Mouse (Mus musculus) forebrain, embryonic 10.5 days (tissue): ENCODE measurements around the gene Zfp831. TPM values are rescaled to one million over a fixed set of nuclear protein-coding genes. Genes with fewer than 3 reads are reported as not detected.
A peak's percentile ranks its signal among the peaks of the same experiment; 100 is the strongest.

Experiments
- DNase-seq: peaks from one replicate; pipeline ENCODE4 v3.0.0-alpha.2; 2017; ENCODE audit warnings: low spot score; ENCODE audit errors: extremely low spot score
- H3K27ac ChIP-seq: fragments of 300-500 bp; sonication (generic); 2 replicates; pipeline ENCODE4 v1.5.1; 2016; ENCODE audit warnings: mild to moderate bottlenecking
- H3K27me3 ChIP-seq: fragments of 300-500 bp; sonication (generic); 2 replicates; pipeline ENCODE4 v1.6.1; 2016; ENCODE audit warnings: mild to moderate bottlenecking; ENCODE audit not compliant: poor library complexity, severe bottlenecking
- H3K36me3 ChIP-seq: fragments of 300-500 bp; sonication (generic); replicated peaks from 2 replicates; pipeline ENCODE4 v1.6.1; 2016; ENCODE audit warnings: mild to moderate bottlenecking, moderate library complexity
- H3K4me1 ChIP-seq: fragments of 300-500 bp; sonication (generic); 2 replicates; pipeline ENCODE4 v1.6.1; 2016
- H3K4me3 ChIP-seq: fragments of 300-500 bp; sonication (generic); 2 replicates; pipeline ENCODE4 v1.5.1; 2016; ENCODE audit warnings: mild to moderate bottlenecking, moderate library complexity
- H3K9me3 ChIP-seq: fragments of 300-500 bp; sonication (generic); 2 replicates; pipeline ENCODE4 v1.6.1; 2016; ENCODE audit warnings: mild to moderate bottlenecking, moderate library complexity
- WGBS: fragments of 180-500 bp; shearing (Covaris S2); methylation state at CpG from one replicate; pipeline ENCODE4 v1.1.7; 2016; 5-methylcytosine and 5-hydroxymethylcytosine counted together
- polyA plus RNA-seq: library from polyadenylated mRNA; unstranded; fragments of >200 nt; fragmentation: Nextera tagmentation; extraction: Ambion mirVana; gene quantifications from 2 replicates; pipeline ENCODE4 v1.2.1, GENCODE M21; 2016

The Zfp831 gene
- polyA plus RNA-seq, 1 experiment from 2014 or later = 0.01 TPM

DNA sequence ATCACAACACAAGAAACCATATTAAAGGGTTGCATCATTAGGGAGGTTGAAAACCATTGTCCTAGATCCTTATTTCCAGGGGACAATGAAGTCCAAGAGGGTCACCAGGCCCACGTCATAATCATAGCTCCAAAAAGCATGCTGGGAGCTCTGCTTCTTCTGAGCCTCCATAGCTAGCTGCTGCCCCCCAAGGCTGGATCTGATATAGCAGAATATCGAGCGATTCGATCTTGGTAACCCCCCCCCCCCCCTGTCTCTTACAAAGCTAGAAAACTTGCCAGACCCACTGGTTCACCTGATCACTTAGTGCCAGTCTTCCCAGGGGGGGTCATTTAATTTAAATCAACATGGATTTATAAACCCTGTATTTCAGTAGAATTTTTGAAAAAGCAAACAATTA, 65.3 kb downstream of the Zfp831 start:
- DNase-seq = no peak
- no peak overlapping the region for H3K4me3 ChIP-seq
- H3K36me3 ChIP-seq = no peaks in the 10 kb centered on the region
- H3K9me3 ChIP-seq = no peaks in the 10 kb centered on the region
- H3K4me1 ChIP-seq = no peaks in the 10 kb centered on the region
- H3K27me3 ChIP-seq = no peaks in the 10 kb centered on the region
- WGBS = 80% methylated on average over 4 of the region's 4 CpGs
- no peak overlapping the region for H3K27ac ChIP-seq

DNA sequence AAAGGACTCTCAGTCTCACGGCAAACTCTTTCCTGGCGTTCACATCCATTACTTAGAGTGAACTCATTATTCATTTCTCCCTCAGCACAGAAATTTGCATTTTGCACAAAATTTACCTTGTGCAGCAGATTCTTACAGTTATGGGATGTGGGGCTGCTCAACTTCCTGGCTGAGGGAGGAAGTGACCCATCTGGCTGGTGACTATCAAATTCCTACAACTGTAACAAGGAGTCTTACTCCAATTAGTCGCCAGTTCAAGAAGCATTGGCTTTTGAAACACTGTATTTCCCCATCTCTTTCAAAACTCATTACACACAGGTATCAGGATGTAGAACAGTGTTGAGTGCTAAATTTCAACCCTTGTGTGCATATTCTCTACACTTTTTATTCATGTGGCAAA, 66.9 kb downstream of the Zfp831 start:
- no peak for DNase-seq
- no peak overlapping the region for H3K27ac ChIP-seq
- WGBS = 85% methylated on average over 3 of the region's 3 CpGs
- H3K4me1 ChIP-seq = no peaks in the 10 kb centered on the region
- H3K9me3 ChIP-seq = no peaks in the 10 kb centered on the region
- no peaks in the 10 kb centered on the region for H3K27me3 ChIP-seq
- H3K4me3 ChIP-seq = no peak overlapping the region
- no peaks in the 10 kb centered on the region for H3K36me3 ChIP-seq

DNA sequence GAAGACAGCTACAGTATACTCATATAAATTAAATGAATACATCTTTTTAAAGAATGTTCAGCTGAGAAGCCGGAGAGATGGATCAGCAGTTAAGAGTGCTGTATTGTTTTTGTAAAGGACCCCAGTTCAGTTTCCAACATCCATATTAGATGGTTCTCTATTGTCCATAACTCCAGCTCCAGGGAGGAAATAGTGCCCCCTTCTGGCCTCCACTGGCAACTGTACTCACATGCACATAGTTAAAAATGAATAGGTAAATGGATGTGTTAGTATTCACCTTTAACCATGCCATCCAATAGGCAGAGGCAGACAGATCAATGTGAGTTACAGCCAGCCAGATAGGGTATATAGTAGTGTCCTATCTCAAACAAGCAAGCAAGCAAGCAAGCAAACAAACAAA, 68.7 kb downstream of the Zfp831 start:
- H3K4me3 ChIP-seq = no peak overlapping the region
- H3K27me3 ChIP-seq = no peaks in the 10 kb centered on the region
- DNase-seq = no peak
- no peaks in the 10 kb centered on the region for H3K9me3 ChIP-seq
- H3K27ac ChIP-seq = no peak overlapping the region
- H3K4me1 ChIP-seq = no peaks in the 10 kb centered on the region
- 95% methylated on average over 1 of the region's 1 CpGs for WGBS
- no peaks in the 10 kb centered on the region for H3K36me3 ChIP-seq

DNA sequence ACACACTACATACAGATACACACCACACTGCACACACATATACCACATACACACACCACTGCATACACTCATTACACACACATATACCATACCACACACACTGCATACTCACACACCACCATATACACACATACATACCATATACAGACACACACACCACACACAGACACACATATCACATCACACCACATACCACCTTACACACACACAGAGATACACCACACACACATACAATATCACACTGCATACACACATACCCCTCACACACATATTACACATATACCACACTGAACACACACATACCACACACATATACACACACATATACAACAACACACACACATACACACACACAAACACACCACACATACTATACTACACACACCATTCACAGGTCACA, 72.6 kb downstream of the Zfp831 start:
- H3K4me1 ChIP-seq = no peaks in the 10 kb centered on the region
- no peak overlapping the region for H3K4me3 ChIP-seq
- H3K36me3 ChIP-seq = no peaks in the 10 kb centered on the region
- no peaks in the 10 kb centered on the region for H3K27me3 ChIP-seq
- no peak for DNase-seq
- H3K27ac ChIP-seq = no peak overlapping the region
- H3K9me3 ChIP-seq = no peaks in the 10 kb centered on the region

DNA sequence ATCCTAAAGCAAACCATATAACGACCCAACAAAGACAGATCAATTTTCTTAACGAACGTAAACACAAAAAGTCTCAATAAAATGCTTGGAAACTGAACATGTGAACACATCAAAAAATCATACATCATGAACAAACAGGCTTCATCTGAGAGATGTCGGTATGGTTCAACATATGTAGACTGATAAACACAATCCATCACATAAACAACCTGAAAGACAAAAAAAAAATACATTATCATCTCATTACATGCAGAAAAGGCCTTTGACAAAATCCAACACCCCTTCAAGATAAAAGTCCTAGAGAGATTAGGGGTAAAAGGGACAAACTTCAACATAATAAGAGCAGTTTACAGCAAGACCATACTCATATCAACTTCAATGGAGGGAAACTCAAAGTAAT, 74.5 kb downstream of the Zfp831 start:
- no peak for DNase-seq
- no peaks in the 10 kb centered on the region for H3K9me3 ChIP-seq
- H3K36me3 ChIP-seq = no peaks in the 10 kb centered on the region
- WGBS = 96% methylated on average over 4 of the region's 4 CpGs
- H3K4me1 ChIP-seq = 0 out of 2 replicates have a peak, but pooled peaks cover 5% of the 10 kb centered on the region
- no peaks in the 10 kb centered on the region for H3K27me3 ChIP-seq
- H3K4me3 ChIP-seq = no peak overlapping the region
- H3K27ac ChIP-seq = no peak overlapping the region

GRCm38 (mm10) chr2:174727114-174727823, 83.9 kb downstream of the Zfp831 start:
- Histone ChIP-seq H3K36me3 (no peaks in the 10 kb centered on the region), H3K4me1 (peaks cover 34% of the 10 kb centered on the region), H3K27me3 (peaks cover 49% of the 10 kb centered on the region), H3K4me3 (no peak overlapping the region), H3K9me3 (no peaks in the 10 kb centered on the region), H3K27ac (no peak overlapping the region)
- 68% methylated on average over 10 of the region's 10 CpGs for WGBS
- peak; percentile 17 for DNase-seq

DNA sequence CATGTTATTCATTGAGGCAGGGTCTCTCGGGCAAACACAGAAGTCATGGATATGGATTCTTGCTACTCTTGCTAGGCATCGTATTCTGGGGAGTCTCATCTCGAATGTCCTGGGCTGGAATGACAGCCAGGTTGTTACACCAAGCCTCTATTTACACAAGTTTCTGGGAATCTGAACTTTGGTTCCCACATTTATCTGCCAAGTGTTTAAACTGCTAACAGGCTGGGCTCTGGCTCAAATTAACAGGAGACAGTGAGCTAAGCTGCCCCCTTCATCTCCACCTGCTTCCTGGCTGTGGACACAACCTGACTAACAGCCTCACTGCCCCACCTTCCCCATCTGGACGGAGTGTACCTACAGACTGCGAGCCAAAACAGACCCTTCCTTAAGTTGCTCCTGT, 88.6 kb downstream of the Zfp831 start:
- Histone ChIP-seq H3K4me3 (no peak overlapping the region), H3K4me1 (peaks cover 12% of the 10 kb centered on the region), H3K27me3 (peaks cover 21% of the 10 kb centered on the region), H3K9me3 (no peaks in the 10 kb centered on the region), H3K27ac (no peak overlapping the region), H3K36me3 (no peaks in the 10 kb centered on the region)
- DNase-seq = no peak
- WGBS = 90% methylated on average over 5 of the region's 5 CpGs

- H3K36me3 ChIP-seq = no peaks in the 10 kb centered on the region
- 92% methylated on average over 1 of the region's 1 CpGs for WGBS
- DNase-seq = no peak
- no peak overlapping the region for H3K27ac ChIP-seq
- no peak overlapping the region for H3K4me3 ChIP-seq
- H3K27me3 ChIP-seq = no peaks in the 10 kb centered on the region
- no peaks in the 10 kb centered on the region for H3K9me3 ChIP-seq
- peaks cover 5% of the 10 kb centered on the region for H3K4me1 ChIP-seq
Measured at GRCm38 (mm10) chr2:174735270-174735669, 91.9 kb downstream of the Zfp831 start.

DNA sequence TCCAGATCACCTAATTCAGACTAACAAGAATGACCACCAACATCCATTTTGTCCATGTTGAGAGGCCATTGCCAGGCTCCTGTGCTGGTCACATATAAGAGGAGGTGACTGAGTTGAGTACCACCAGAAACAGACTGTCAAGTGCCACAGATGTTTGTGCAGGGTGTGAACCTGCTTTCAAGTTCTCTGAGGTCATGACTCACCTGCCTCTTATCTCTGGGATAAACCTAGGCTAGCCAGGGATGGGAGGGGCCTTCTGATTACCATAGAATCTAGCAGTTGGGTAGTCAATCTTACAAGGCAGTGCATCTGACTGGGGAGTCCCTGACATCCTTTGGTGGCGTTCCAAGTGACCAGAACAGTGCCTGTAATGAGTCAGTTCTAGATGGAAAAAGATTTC, 103.8 kb downstream of the Zfp831 start:
- Histone ChIP-seq H3K4me3 (no peak overlapping the region), H3K27ac (no peak overlapping the region), H3K36me3 (no peaks in the 10 kb centered on the region), H3K4me1 (peaks cover 4% of the 10 kb centered on the region; the same call in 1 of the 2 replicates), H3K27me3 (no peaks in the 10 kb centered on the region), H3K9me3 (no peaks in the 10 kb centered on the region)
- WGBS = 90% methylated on average over 1 of the region's 1 CpGs
- no peak for DNase-seq

DNA sequence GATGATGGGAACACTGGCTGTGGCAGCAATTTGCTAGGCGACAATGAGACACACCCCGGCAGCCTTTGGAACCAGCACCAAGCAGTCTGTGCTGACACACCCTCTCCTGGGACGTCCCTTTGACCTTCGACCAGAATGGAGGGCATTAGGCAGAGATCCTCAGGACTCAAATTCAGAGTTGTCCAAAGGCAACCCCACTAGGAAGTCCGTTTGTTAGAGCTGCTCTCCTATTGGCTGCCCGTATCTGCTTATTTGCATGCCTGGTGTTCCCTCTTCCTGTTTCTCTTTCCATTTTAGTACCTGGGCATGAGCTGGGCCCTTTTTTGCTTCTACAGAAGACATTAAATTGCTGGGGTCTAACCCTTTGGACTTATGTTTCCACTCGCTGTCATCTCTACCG, 105.0 kb downstream of the Zfp831 start:
- 83% methylated on average over 8 of the region's 8 CpGs for WGBS
- Histone ChIP-seq H3K27me3 (no peaks in the 10 kb centered on the region), H3K9me3 (no peaks in the 10 kb centered on the region), H3K27ac (no peak overlapping the region), H3K4me1 (peaks cover 4% of the 10 kb centered on the region; the same call in 1 of the 2 replicates), H3K36me3 (no peaks in the 10 kb centered on the region), H3K4me3 (no peak overlapping the region)
- DNase-seq = no peak

DNA sequence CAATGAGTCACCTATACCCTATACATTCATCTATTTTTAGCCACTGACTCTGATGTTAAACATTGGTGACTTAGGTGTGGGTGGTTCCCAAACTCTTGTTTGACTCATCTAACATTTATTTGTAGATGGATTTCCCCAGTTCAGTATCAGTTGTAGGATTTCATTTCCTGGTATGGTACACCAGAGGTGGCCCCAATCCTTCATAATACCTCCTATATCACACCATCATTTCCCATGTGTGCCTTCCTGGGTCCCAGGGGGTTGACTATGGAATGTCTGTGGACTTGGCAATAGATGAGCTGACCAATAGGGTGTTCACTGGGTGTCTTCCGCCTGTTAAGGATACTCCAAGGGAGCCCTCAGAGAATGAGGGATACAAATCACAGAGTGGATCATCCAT, 109.9 kb downstream of the Zfp831 start:
- H3K4me1 ChIP-seq = peaks cover 4% of the 10 kb centered on the region; the same call in 1 of the 2 replicates
- H3K27ac ChIP-seq = no peak overlapping the region
- no peaks in the 10 kb centered on the region for H3K36me3 ChIP-seq
- H3K9me3 ChIP-seq = no peaks in the 10 kb centered on the region
- WGBS = 87% methylated on average over 1 of the region's 1 CpGs
- H3K27me3 ChIP-seq = no peaks in the 10 kb centered on the region
- no peak overlapping the region for H3K4me3 ChIP-seq
- DNase-seq = no peak

DNA sequence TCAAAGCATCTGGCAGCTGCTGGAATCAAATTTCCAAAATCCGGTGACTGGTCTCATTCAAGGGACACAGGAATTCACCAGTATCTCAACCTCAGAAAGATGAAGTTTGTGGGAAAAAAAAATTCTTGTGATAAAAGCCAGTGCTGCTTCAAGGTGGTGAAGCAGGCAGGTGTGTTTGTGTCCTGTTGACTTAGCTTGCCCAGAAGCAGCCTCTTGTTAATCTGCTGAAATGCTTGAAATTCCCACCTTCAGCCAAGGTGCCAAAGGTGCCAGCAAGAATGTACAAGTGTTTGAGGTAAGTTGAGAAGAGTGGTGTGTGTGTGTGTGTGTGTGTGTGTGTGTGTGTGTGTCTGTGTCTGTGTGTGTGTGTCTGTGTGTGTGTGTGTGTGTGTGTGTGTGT, 110.9 kb downstream of the Zfp831 start:
- no peaks in the 10 kb centered on the region for H3K36me3 ChIP-seq
- no peak overlapping the region for H3K4me3 ChIP-seq
- WGBS = 87% methylated on average over 1 of the region's 1 CpGs
- no peak for DNase-seq
- H3K4me1 ChIP-seq = peaks cover 4% of the 10 kb centered on the region; the same call in 1 of the 2 replicates
- peaks cover 1% of the 10 kb centered on the region; the same call in 1 of the 2 replicates for H3K27me3 ChIP-seq
- H3K27ac ChIP-seq = no peak overlapping the region
- no peaks in the 10 kb centered on the region for H3K9me3 ChIP-seq

DNA sequence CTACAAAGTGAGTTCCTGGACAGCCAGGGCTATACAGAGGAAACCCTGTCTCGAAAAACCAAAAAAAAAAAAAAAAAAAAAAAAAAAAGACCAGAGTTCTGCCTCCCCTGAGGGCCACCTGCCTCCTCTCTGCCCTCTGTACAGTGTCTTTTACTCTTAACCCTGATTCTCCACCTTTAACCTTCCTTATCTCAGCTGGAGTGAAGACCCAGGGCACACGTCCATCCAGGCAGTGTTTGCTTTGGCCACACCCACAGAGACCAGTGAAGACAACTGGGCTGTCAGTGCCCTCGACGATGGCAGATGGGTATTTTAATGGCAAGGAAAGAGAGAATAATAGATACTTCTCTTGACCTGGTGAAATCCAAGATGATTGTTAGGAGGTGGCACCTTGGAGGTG, 115.9 kb downstream of the Zfp831 start:
- Histone ChIP-seq H3K36me3 (no peaks in the 10 kb centered on the region), H3K4me3 (no peak overlapping the region), H3K27ac (no peak overlapping the region), H3K9me3 (no peaks in the 10 kb centered on the region), H3K4me1 (peaks cover 20% of the 10 kb centered on the region), H3K27me3 (peaks cover 44% of the 10 kb centered on the region)
- 80% methylated on average over 4 of the region's 4 CpGs for WGBS
- no peak for DNase-seq
